Mouse (Mus musculus) right cerebral cortex, adult 2 months (tissue): Measurements from ENCODE around the gene Itga6.

Experiments
- DNase-seq, 2 experiments: peaks; one replicate each; pipeline ENCODE4 v3.0.0; 2021 to 2022; ENCODE audit warnings: low spot score in 2 of 2

Itga6 gene

GRCm38 (mm10) chr2:71730623-71731612 is 14.5 kb upstream of the Itga6 start:
- peak in 1 of 2 experiments; percentile 23 for DNase-seq

- no peak for DNase-seq
Observed at GRCm38 (mm10) chr2:71734792-71735392, 10.5 kb upstream of the Itga6 start.

DNA sequence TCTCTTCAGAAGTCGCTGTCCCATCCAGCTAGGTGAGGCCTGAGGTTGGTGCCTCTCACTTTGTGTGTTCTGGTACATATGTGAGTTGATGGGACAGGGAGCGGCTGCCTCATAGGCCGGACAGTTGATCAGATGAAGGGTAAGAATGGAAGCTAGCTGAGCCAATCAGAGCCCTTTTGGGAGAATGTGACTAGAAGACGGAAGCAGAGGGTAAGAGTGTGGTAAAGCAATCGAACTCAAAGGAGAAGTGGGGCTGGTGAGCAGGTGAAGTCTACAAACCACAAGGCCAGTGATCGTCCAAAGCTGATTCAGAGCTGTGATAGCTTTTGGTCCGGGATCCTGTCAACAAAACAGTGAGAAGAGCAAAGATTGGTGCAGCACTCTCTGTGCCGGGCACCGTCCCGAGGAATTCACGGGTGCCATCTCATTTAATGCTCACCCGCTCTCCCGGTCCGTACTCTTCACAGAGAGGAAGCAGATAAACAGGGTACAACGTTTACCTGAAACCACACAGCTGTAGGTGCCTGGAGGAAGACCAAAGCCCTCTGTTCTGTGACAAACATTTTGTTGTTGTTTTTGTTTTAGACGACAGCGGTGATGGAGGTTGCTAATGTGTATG is 9.8 kb upstream of the Itga6 start:
- no peak for DNase-seq

GRCm38 (mm10) chr2:71736213-71736612 is 9.2 kb upstream of the Itga6 start:
- no peak for DNase-seq

- DNase-seq: no peak
Observed at GRCm38 (mm10) chr2:71739173-71739860, 6.1 kb upstream of the Itga6 start.

DNA sequence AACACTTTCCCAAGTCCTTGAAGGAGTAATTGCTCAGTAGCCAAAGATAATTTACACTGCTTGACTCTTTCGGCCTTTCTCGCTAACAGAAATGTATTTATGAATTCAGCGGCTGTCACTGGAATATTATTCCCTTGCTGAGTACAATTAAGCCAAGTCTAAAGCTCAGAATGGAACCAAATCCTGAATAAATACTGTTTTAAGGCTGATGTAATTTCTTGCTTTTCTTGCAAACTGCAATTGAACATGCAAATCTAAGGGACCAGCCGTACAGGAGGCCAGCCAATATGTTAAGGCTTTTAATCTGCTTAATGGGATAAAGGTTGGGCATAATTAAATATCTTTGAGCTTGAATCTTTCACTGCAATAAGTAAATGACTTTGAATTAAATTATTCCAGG is 2.9 kb upstream of the Itga6 start:
- no peak for DNase-seq

DNA sequence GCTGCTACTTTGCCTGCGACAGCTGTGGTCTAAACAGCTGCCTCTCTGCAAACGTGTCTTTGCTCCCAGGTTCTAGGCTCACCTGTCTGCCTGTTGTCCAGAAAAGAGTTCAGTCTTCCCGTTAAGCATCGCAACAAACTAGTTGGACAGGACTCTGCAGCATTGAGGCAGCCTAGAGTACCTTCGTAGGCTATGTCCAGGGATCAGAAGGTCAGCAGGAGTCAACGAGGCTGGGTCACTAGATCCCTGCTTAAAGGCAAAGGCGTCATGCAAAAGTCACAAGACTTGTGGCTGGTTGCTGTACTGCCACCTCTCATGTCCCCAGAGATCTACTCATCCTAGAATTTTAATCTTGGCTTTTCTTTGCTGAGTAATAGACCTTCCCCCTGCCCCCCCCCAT is 2.0 kb upstream of the Itga6 start:
- no peak for DNase-seq

DNA sequence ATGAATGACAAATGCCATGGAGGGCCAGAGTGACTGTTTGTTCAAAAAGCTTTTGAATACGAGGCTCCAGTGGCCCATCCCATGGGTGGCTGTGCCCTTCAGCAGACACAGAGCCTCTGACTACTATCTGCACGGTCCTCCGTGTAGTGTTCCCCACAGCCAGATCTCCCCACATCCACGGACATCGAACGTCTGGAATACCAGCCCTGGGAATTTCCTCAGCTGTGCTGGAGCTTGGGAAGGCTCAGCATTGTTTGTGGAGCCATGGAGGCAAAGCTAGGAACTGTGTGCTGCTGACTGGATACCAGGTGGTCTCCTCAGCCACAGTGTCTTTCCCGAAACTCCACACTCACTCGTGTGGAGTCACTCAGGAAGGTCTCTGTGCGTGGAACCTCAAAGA is 1.1 kb upstream of the Itga6 start:
- no peak for DNase-seq

DNA sequence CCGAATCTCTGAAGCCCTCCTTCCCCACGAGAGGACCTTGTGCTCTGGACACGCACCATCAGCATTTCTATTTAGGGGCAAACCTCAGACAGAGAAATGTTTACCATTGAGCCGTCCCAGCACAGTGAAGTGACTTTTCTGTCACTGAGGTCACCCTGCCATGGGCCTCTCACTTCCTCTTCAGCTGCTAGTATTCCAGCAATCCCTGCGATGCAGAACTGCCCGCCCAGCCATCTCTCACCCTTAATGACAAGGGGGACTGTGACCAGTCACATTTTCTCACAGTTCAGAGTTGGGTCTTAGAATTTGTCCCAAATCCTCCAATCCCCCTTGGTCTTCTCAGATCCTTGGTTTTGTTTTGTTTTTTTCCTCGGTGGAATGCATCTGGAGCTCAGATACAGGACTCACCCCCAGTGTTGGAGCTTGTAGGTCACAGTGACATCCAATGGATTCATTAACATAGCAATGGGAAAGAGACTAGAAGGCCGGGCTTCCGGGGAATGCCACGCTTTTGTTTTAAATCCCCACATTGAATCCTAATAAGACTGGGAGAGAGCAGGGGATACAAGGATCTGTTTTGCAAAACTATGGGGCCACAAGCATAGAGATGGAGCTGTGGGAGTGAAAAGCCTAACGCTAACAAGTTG is 432 bp upstream of the Itga6 start:
- no peak for DNase-seq

GRCm38 (mm10) chr2:71748451-71748850 is 3.0 kb downstream of the Itga6 start:
- no peak for DNase-seq

GRCm38 (mm10) chr2:71749367-71750086 is 4.1 kb downstream of the Itga6 start:
- DNase-seq: no peak

DNA sequence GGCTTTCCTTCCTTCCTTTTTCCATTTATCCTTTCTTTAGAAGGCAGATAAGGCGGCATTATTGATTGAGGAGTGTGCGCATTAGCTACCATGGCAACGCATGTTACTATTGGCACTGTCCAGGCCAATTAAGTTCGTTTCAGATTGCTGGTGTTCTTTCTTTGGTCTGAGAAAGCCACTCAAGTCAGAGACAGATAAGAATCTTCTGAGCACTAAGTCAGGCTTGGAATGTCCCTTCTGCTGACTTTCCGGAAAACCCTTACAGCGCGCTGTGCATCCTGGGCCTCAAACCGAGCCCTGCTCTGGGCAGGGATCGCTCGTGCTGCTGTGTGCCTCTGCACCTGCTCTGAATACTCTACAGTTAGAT is 4.7 kb downstream of the Itga6 start:
- DNase-seq: no peak

DNA sequence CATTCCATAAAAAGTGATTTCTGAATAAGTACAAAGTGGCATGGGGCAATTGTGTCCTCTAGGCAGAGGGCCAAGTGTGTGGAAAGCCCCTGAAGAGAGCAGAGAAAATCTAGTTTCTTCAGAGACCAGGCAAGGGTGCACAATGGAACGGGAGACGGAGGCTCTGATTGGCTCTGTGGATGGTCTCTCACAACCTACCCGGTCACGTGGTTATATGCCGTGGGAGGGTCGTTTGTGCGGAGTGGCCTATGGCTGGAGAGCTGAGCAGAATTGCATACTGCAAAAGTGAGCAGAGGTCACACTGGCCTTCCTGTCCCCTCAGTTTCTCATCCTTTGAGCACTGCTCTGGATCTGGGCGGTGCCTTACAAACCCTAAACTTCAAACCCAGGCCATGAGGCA is 5.9 kb downstream of the Itga6 start:
- DNase-seq: no peak

DNA sequence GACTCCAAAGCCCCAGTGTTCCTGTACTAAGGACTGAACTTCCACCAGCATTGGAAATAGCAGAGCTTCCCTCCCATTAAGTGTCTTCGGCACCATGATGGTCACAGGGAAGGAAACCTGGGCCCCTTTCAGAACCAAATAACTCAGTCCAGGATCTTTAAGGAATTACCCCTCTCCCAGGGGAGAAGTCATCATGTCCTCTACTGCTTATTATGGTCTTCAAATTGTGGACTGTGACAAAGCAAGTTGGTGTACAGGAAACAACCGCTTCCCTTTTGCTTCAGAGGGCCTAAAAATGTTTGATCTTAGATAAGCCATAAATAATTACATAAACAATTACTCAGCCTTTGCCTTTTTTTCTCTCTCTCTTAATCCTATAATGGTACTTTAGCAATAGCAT is 6.4 kb downstream of the Itga6 start:
- DNase-seq: no peak

- no peak for DNase-seq
Observed at GRCm38 (mm10) chr2:71752383-71752782, 7.0 kb downstream of the Itga6 start.

GRCm38 (mm10) chr2:71753161-71753560 is 7.7 kb downstream of the Itga6 start:
- no peak for DNase-seq

DNA sequence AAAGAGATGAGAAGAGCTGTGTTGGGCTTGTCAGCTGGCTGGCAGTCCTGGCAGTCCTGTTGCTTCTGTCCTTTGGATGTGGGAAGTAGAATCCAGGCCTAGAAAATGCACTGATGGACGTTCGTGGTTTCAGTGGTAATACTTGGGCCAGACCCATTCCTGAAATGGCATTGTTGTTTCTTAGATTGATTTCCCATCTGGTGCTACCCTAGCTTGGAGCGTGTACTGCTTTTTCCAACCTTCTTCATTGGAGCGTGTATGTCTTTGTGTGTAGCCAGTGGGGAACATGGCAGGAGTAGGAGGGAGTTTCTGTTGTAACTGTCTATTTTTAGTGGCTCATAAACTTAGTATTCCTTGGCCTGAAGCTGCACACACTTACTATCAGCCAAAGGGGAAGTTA is 10.3 kb downstream of the Itga6 start:
- DNase-seq: no peak

- DNase-seq: no peak
Observed at GRCm38 (mm10) chr2:71757098-71757497, 11.7 kb downstream of the Itga6 start.

DNA sequence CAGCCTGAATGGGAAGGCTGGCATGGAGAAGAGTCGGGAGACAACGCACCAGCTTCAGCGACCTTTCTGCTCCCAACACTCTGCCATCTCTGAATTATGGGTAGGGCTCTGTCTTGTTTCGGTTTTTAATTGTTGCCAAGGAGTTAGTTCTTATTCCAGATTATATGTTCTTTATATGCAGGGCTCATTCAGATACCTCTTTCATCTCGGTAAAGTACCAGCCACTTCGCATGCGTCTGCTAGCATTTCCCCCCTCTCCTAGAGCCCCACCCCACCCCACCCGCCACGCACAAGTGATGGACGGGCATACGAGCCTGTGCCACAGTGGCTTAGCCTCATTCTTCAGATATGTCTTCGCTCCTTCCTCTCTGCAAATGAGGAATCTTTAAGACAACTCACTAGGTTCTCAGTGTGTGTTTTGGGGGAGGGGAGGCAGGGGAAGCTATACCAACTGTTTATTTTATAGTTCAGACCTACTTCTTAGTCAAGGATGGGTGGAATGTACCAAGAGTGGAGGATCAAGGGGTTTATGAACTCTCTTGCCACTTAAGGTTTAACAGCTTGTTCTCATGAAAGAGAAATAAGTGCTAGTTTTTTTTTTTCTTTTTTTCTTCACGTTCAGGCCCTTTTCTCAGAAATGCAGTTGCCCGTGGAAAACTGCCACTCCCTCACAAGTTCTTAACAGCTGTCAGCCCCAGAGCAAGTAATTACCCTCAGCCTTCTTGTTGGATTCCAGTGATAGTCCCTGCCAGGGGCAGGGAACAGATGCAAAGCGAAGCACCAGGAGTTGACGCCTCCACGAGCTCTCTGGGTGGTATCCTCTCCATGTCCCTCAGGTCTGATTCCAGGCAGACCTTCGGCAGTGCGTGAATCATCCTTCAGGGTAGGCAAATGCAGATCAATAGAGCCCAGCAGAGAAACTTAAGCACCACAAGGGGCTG is 13.4 kb downstream of the Itga6 start:
- DNase-seq: no peak

DNA sequence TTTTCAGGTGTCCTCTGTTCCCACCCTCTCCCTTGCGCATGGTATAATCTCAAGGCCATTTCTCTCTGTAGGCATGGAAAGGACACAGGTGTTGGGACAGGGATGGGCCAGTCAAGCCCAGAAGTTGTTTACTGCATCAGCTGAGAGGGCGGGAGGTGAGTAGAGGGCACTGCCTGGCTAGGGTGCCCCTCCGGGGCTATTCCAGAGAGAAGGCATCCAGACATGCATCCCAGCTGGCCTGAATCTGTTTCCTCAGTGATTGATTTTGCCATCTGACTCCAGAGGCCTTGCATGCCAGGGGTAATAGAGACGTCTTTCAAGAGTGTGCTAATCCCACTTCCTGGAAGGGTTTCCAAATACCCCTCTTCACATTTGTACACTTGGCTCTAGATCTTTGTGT is 14.7 kb downstream of the Itga6 start:
- DNase-seq: no peak
